11 mouse cellular contexts compared by ENCODE assay signal in genomic region chr4:56944286-56944685, GRCm38 (mm10). TPM values are rescaled to one million over a fixed set of nuclear protein-coding genes. Genes with fewer than 3 reads are reported as not detected.
A peak's percentile ranks its signal among the peaks of the same experiment; 100 is the strongest.
DNase-seq lines count a peak whose midpoint lies in the region; ATAC-seq and TF ChIP-seq lines count a peak whose summit lies in the region.
"Had no signal": no experiment of that assay in that cellular context is flagged by ENCODE, and none has a peak within 500 bp of the region (broad histone marks: within the 10 kb centered on the region; RNA-seq: fewer than 3 reads in every experiment).

No protein-coding gene starts in this region.

- no peak overlapping the region for H3K4me2 ChIP-seq in midbrain, embryonic 16.5 days (ENCODE audit: low read length)

- peak overlapping the region; percentile 37 for H3K4me3 ChIP-seq in gastrocnemius, adult 2 months
- no peak overlapping the region for H3K4me3 ChIP-seq in midbrain, embryonic 16.5 days (ENCODE audit: low read depth, low read length)

- TF ChIP-seq CTCF in gastrocnemius, adult 2 months (IDR thresholded peaks at IDR 0.05) = peak; percentile 32

- no peak for ATAC-seq in midbrain, embryonic 16.5 days

- 55% methylated on average over 4 of the region's 4 CpGs for WGBS in midbrain, embryonic 16.5 days

- DNase-seq in gastrocnemius, adult 2 months = peak; percentile 70
- DNase-seq in gastrocnemius, postnatal 4 days (ENCODE audit: low spot score in 2 of 2) = no peak
- DNase-seq in CD4-positive helper T cell, adult 2 months (ENCODE audit: low read depth, low spot score) = peak; percentile 28
- DNase-seq in fibroblast of lung, adult 2 months (ENCODE audit: low read depth) = peak; percentile 53
- peak; percentile 54 to 74 for DNase-seq in kidney, adult 8-10 months
- no peak for DNase-seq in ovary, adult 18-20 months (ENCODE audit: low spot score)
- DNase-seq in layer of hippocampus, postnatal 36 days = no peak
- DNase-seq: lung, adult 18-20 months had no signal

- H3K27me3 ChIP-seq in midbrain, embryonic 16.5 days (ENCODE audit: control insufficient read depth, insufficient read depth, low read depth, low read length) = no peaks in the 10 kb centered on the region

- H3K4me1 ChIP-seq in midbrain, embryonic 16.5 days (ENCODE audit: control insufficient read depth, insufficient read depth, low read length) = peaks cover 29% of the 10 kb centered on the region

- intact Hi-C loops in gastrocnemius, adult 2 months (cut with DNase I) = no loop called here

- no peaks in the 10 kb centered on the region for H3K36me3 ChIP-seq in midbrain, embryonic 16.5 days (ENCODE audit: control insufficient read depth, insufficient read depth, low read length)

- H3K9me3 ChIP-seq in midbrain, embryonic 16.5 days (replicated peaks; ENCODE audit: control insufficient read depth, low read length, poor library complexity, severe bottlenecking) = no peaks in the 10 kb centered on the region

- H3K9ac ChIP-seq in midbrain, embryonic 16.5 days (ENCODE audit: low read depth, low read length) = no peak overlapping the region

- H3K27ac ChIP-seq in gastrocnemius, adult 2 months = peak overlapping the region; percentile 97
- no peak overlapping the region for H3K27ac ChIP-seq in midbrain, embryonic 16.5 days (ENCODE audit: low read length)

RNA-seq across cellular contexts. Expression of gene Tmem245, which starts 3.0 kb away (rescaled TPM):
- 10 to 100 TPM; 18.0 to 24.6 TPM for total RNA-seq in gastrocnemius, adult 2 months (2021)
- total RNA-seq in gastrocnemius, postnatal 4 days (2021) = 10 to 100 TPM; 28.6 to 32.3 TPM
- polyA plus RNA-seq in midbrain, embryonic 16.5 days (2015; fragmentation: Nextera tagmentation; extraction: Ambion mirVana) = 7.6 and 9.3 TPM in 2 replicates
- total RNA-seq in layer of hippocampus, postnatal 36 days (2021) = 10 to 100 TPM; 34.2 to 34.8 TPM

RNA-seq across cellular contexts. Expression of gene Frrs1l, which starts 45.9 kb away (rescaled TPM):
- under 1 TPM in 1 of 2 experiments, not detected in 1; 0.03 TPM for total RNA-seq in gastrocnemius, adult 2 months (2021)
- under 1 TPM; 0.05 to 0.26 TPM for total RNA-seq in gastrocnemius, postnatal 4 days (2021)
- polyA plus RNA-seq in midbrain, embryonic 16.5 days (2015; fragmentation: Nextera tagmentation; extraction: Ambion mirVana) = 23.2 and 23.8 TPM in 2 replicates
- 100 to 1,000 TPM; 227 TPM for total RNA-seq in layer of hippocampus, postnatal 36 days (2021)
- total RNA-seq: neutrophil, adult 5-6 weeks had no signal
- polyA plus RNA-seq: gonadal fat pad, adult 2 months had no signal

Comparison
In these comparisons a context has a peak if more than half of its experiments do, and no peak if none do; other contexts are left out.
1. DNase-seq: peak in gastrocnemius, adult 2 months (single experiment), CD4-positive helper T cell, adult 2 months (single experiment), fibroblast of lung, adult 2 months (single experiment) and kidney, adult 8-10 months (2 of 2); none in gastrocnemius, postnatal 4 days (0 of 2), ovary, adult 18-20 months (single experiment) and layer of hippocampus, postnatal 36 days (0 of 2).
2. RNA of gene Frrs1l, which starts 45.9 kb away (total RNA-seq): 227 TPM in layer of hippocampus, postnatal 36 days; 0.05 to 0.26 TPM in gastrocnemius, postnatal 4 days and 0.03 TPM in gastrocnemius, adult 2 months; every median in the first group is over 100 times any median in the second.